Mouse (Mus musculus) monocyte, adult 5-6 weeks (primary cell): ENCODE measurements at regions not wholly inside any gene's neighbourhood (a gene's known extent, or its start where the extent isn't known, plus 50 kb on each side); places are given as distances from the start of the nearest gene placed in this dataset.

Experiments
- ATAC-seq: fragments of 153-309, 156-312 bp; replicated peaks from 2 replicates; pipeline ENCODE4 v1.8.0; 2017; ENCODE audit warnings: mild to moderate bottlenecking; ENCODE audit not compliant: low TSS enrichment, insufficient number of reproducible peaks, severe bottlenecking, poor library complexity, low FRiP score

DNA sequence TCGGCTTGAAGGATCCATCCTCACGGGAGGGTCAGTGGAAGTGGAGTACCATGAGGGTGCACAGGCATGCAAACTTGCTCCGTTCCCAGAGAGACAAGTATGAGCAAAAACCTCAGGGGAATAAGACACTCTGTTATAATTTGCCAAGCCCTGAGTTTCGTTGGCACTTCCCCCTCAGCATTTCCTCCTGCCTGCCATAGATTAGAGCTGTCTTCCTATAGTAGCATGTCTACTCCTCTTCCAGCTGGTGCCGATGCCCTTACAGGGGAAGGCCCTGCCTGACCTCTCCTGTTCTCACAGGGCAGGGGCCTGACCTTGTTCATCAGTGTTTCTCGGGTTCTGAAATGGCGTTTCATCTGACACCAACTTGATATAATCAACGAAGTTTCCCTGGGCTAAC lies 611.9 kb upstream of the Nrp1 start:
- no peak for ATAC-seq

- no peak for ATAC-seq
Observed at GRCm38 (mm10) chr8:127752871-127753270, 605.5 kb upstream of the Nrp1 start.

- ATAC-seq = 0 out of 2 replicates have a peak, but pooled peaks have one; percentile 40
Observed at GRCm38 (mm10) chr8:127753793-127754565, 604.4 kb upstream of the Nrp1 start.

DNA sequence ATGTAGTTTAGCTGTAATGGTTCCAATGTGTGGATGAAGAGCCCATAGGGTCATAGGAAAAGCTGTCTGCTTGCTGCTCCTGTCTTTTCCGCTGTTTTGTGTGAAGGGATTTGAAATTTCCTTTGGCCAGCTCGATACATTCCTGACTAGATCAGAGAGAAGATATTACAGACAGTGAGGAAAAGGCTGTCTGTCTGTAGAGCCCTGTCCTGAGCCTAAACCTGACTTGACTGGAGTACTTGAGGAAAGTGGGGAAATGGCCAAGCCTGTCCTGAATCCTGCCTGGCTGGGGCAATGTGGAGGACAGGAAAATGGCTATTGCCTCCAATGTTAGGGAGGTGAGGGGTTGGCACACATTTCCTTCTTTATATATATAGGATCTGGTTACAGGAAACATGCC lies 601.0 kb upstream of the Nrp1 start:
- no peak for ATAC-seq

DNA sequence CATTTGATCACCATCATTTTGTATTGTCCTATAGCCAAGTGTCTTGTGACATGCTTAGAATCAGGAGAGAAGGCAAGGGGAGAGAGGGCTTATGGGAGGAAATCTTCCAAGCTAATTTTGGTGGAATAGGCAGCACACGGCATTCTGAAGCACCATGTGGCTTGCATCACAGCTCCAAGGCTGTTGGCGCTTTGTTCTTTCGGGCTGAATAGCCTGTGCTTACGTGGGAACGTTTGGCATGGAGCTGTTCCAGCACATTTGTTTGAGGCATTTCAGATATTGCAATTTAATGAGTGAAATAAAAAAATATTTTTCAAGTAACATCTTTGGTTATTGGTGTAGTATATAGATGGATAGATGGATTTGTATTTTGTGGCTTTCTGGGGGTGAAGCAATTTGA lies 598.5 kb upstream of the Nrp1 start:
- no peak for ATAC-seq

DNA sequence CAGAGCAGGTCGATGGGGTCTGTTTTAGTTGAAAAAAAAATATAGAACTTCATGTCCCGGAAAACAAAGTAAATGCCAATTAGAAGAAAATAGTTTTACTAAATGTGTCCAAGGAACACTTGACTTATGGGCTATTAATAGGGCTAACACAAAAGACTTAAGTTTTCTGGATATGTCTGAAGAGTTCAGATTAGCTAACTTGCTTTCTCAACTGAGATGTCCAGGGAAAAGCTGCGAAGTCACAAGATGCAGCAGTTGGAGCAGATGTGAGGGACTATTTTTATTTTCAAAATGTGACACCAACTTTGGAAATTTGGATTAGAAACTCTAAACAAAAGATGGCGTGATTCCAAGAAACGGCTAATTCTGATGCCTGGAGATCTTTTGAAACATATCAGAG lies 593.2 kb upstream of the Nrp1 start:
- ATAC-seq = no peak

DNA sequence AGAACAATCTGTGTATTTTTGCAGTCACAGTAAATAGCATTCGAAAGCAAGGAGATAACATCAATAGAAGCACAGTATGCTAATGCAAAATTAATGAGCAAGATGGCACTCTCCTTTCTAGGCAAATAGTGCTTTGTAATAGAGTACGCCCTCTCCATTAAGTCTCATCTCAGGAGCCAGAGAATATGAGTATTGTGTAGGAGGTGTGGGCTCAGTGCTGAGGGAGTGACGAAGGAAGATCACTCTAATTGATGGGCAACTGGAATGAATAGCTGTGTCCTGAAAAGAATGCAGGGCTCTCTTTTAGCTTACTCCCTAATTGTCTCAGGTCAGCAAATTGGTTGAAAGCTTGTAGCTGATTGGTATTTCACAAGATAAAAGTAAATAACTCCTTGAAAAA lies 590.1 kb upstream of the Nrp1 start:
- ATAC-seq = no peak

DNA sequence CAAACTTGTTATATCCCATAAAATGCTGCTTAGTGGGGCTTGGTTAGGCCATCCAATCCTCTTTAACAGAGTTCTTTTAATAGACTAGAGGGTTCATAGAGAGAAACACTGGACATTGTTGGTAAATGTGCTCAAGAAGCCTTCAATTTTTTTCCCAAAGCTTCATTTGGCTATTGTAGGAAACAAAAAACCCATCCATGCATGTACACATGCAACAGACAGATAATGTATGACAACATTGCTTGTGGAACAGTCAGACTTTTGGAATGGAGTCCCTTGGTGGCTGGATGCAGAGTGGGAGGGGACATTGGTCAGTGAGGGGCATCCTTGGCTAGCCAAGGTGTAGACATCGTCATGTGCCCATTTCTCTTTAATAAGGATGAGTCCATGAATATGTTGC lies 588.8 kb upstream of the Nrp1 start:
- ATAC-seq = no peak

DNA sequence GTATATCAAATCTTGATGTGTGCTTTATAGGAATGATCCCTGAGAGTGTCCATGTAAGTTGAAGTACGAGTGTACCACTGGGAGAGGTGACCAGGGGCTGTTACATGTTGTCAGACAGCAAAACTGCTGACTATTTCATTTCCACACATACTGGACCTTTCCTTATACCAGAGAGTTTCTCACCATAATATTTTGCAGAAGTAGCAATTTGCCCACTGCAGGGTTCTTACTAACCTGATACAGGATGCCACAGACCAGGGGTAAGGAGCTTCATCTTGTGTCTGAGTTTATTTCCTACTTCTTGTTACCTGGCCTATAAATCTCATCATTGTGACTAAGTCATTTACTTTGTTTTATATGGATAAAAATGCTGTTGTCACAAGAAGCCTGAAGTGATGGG lies 586.6 kb upstream of the Nrp1 start:
- no peak for ATAC-seq

GRCm38 (mm10) chr8:127772415-127772814 lies 586.0 kb upstream of the Nrp1 start:
- ATAC-seq = no peak

GRCm38 (mm10) chr8:127772917-127773316 lies 585.5 kb upstream of the Nrp1 start:
- ATAC-seq = no peak

- no peak for ATAC-seq
Observed at GRCm38 (mm10) chr8:127774642-127775041, 583.8 kb upstream of the Nrp1 start.

DNA sequence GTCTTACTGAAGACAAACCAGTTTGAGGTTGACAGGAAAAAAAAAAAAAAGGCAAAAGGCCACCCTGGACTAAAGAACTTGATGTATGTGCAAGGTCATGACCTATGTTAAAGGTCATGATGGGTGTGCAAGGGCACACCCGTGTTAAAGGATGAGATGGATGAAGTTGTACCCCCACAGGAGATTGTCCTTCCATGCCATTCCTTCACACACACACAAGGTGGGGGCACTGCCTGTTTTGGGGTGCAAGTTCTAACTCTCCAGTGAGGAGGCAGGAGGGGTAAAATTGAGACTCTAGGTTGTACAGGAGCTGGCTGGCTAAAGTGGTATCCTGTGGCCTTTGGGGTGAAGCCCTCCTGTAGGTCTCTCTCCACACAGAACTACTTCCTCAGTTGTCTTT lies 583.2 kb upstream of the Nrp1 start:
- ATAC-seq = no peak

DNA sequence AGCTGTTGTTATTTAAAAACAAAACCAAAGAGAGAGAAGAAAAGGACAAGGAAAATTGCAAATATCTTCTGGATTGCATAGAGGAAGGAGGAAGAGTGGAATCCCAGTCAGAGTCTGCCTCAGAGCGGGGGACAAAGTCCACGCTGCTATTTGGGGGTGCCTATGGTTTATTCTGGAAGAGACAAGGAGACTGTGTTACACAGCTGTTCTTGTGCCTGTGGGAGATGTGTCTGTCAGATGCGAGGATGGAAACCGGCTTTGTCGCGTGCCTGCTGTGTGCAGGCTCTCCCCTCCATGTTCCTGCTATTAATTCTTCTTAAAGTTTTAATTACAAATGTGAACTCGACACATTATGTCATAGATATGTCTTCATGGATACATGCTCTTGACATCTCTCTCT lies 582.7 kb upstream of the Nrp1 start:
- ATAC-seq = no peak

GRCm38 (mm10) chr8:127778352-127779020 lies 579.9 kb upstream of the Nrp1 start:
- no peak for ATAC-seq

GRCm38 (mm10) chr8:127779021-127779689 lies 579.2 kb upstream of the Nrp1 start:
- ATAC-seq = no peak

DNA sequence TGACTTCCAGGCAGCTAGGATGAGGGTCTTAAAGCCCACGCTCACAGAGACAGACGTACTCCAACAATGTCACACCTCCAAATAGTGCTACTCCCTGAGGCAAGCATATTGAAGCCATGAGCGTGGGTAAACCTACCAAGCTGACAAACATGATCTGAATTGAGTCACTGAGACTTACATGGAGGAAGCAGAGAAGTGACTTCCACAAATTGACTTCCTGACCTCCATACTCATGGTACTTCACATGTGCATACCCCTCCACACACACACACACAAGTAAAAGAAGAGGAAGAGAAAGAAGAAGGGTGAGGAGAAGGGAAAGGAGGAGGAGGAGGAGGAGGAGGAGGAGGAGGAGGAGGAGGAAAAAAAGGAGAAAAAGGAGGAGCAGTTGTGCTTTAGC lies 577.8 kb upstream of the Nrp1 start:
- ATAC-seq = 0 out of 2 replicates have a peak, but pooled peaks have one; percentile 43

DNA sequence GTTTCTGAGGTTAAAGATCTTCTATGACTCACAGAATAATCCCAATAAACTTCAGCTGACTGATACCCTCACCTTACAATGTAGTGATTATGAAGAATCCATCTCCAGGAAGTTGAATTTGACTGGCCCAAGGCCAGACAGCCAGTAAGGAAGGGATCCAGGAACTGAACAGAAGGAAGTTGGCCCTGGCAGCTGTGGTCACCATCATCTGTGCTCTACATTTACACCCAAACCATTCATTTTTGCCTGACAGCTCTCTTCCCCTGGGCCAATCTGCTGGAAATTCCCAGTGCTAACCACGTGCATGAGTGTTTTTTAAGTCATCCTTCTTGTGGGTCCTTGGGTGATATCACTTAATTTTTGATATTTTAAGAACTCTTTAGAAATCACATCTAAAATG lies 577.4 kb upstream of the Nrp1 start:
- no peak for ATAC-seq

- ATAC-seq = no peak
Observed at GRCm38 (mm10) chr8:127792611-127793010, 565.8 kb upstream of the Nrp1 start.
